In the genomic region with DNA sequence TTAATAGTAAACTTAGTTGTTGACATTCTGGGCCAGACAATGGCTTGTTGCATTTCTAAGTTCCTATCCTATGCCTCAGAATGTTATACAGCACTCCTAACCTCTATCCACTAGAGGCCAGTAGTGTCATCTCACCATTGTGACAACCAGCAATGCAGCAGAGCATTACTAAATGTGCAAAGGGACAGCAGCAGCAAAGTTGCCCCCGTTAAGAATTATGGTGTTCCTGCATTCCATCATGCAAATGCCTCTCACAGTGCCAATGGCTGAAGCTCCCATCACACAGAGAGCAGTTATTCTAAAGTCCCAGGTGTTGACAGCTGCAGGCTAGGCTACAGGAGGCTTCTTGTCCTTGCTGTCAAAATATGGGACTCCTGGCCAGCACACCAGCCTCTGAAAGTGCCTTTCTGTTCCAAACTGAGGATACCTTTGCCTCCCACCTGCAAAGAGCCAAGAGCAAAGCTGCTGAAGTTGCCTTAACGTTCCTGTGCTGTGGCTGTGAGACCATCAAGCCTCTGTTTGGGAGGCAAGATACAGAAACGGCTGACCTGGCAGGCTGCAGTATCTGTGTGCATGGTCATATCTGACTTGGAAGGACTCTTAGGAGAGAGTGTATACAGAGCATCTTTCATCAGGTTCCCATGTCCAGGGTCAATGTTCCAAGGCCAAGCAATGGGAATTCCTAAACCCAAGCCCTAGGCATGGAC, we compare ENCODE assay signal across 8 mouse cellular contexts.
A peak's percentile ranks its signal among the peaks of the same experiment; 100 is the strongest.
DNase-seq lines count a peak whose midpoint lies in the region; ATAC-seq and TF ChIP-seq lines count a peak whose summit lies in the region.

No protein-coding gene starts in this region.

- no peak for TF ChIP-seq POLR2A in kidney, adult 2 months (IDR thresholded peaks at IDR 0.05; ENCODE audit: low read depth, low read length)

- H3K36me3 ChIP-seq in kidney, adult 2 months (ENCODE audit: control insufficient read depth, insufficient read depth, low read length), result no peaks in the 10 kb centered on the region
- no peaks in the 10 kb centered on the region for H3K36me3 ChIP-seq in kidney, embryonic 15.5 days
- H3K36me3 ChIP-seq in embryonic facial prominence, embryonic 11.5 days (replicated peaks; ENCODE audit: control insufficient read depth, insufficient read depth, low read depth, low read length), result no peaks in the 10 kb centered on the region
- H3K36me3 ChIP-seq in hindbrain, embryonic 15.5 days, result no peaks in the 10 kb centered on the region
- H3K36me3 ChIP-seq in neural tube, embryonic 14.5 days (ENCODE audit: control insufficient read depth, insufficient read depth, low read length), result no peaks in the 10 kb centered on the region

- H3K9me3 ChIP-seq in kidney, embryonic 15.5 days (replicated peaks), result no peaks in the 10 kb centered on the region
- H3K9me3 ChIP-seq in embryonic facial prominence, embryonic 11.5 days (replicated peaks; ENCODE audit: control insufficient read depth, low read length), result no peaks in the 10 kb centered on the region
- H3K9me3 ChIP-seq in hindbrain, embryonic 15.5 days, result no peaks in the 10 kb centered on the region
- no peaks in the 10 kb centered on the region for H3K9me3 ChIP-seq in neural tube, embryonic 14.5 days (ENCODE audit: control insufficient read depth, low read length)

- H3K4me1 ChIP-seq in kidney, adult 2 months (ENCODE audit: control insufficient read depth, insufficient read depth, low read length), result no peaks in the 10 kb centered on the region
- peaks cover 38% of the 10 kb centered on the region for H3K4me1 ChIP-seq in kidney, embryonic 15.5 days
- H3K4me1 ChIP-seq in embryonic facial prominence, embryonic 11.5 days (ENCODE audit: control insufficient read depth, insufficient read depth, low read length), result peaks cover 4% of the 10 kb centered on the region; the same call in 1 of the 2 replicates
- H3K4me1 ChIP-seq in hindbrain, embryonic 15.5 days (replicated peaks), result peaks cover 21% of the 10 kb centered on the region
- H3K4me1 ChIP-seq in neural tube, embryonic 14.5 days (ENCODE audit: control insufficient read depth, insufficient read depth, low read length), result peaks cover 7% of the 10 kb centered on the region; the same call in 1 of the 2 replicates

- WGBS in kidney, adult 2 months, result 39% methylated on average over 3 of the region's 3 CpGs
- 33% methylated on average over 3 of the region's 3 CpGs for WGBS in kidney, embryonic 15.5 days
- WGBS in embryonic facial prominence, embryonic 11.5 days, result 42% methylated on average over 3 of the region's 3 CpGs
- WGBS in hindbrain, embryonic 15.5 days, result 41% methylated on average over 3 of the region's 3 CpGs
- 35% methylated on average over 3 of the region's 3 CpGs for WGBS in neural tube, embryonic 14.5 days

- TF ChIP-seq CTCF in kidney, adult 2 months (conservative IDR thresholded peaks at IDR 0.05; ENCODE audit: insufficient read depth, insufficient read length, low read depth, low read length), result 0 out of 2 replicates have a peak, but pooled peaks have one; percentile 12

- no peak overlapping the region for H3K9ac ChIP-seq in kidney, embryonic 15.5 days
- H3K9ac ChIP-seq in embryonic facial prominence, embryonic 11.5 days (replicated peaks; ENCODE audit: low read length), result no peak overlapping the region
- H3K9ac ChIP-seq in hindbrain, embryonic 15.5 days, result no peak overlapping the region
- H3K9ac ChIP-seq in neural tube, embryonic 14.5 days (replicated peaks; ENCODE audit: low read depth, low read length), result no peak overlapping the region

- H3K4me3 ChIP-seq in kidney, adult 2 months (ENCODE audit: insufficient read depth, low read depth, low read length), result no peak overlapping the region
- no peak overlapping the region for H3K4me3 ChIP-seq in kidney, embryonic 15.5 days (replicated peaks)
- H3K4me3 ChIP-seq in embryonic facial prominence, embryonic 11.5 days (ENCODE audit: low read depth, low read length), result no peak overlapping the region
- no peak overlapping the region for H3K4me3 ChIP-seq in hindbrain, embryonic 15.5 days
- no peak overlapping the region for H3K4me3 ChIP-seq in neural tube, embryonic 14.5 days (ENCODE audit: low read depth, low read length)

- no peak overlapping the region for H3K4me2 ChIP-seq in kidney, embryonic 15.5 days
- H3K4me2 ChIP-seq in embryonic facial prominence, embryonic 11.5 days (ENCODE audit: low read depth, low read length), result no peak overlapping the region
- H3K4me2 ChIP-seq in hindbrain, embryonic 15.5 days, result no peak overlapping the region
- no peak overlapping the region for H3K4me2 ChIP-seq in neural tube, embryonic 14.5 days (ENCODE audit: low read depth, low read length)

- no peak for ATAC-seq in kidney, embryonic 15.5 days (replicated peaks; ENCODE audit: low FRiP score)
- ATAC-seq in embryonic facial prominence, embryonic 11.5 days (replicated peaks; ENCODE audit: insufficient number of reproducible peaks, low FRiP score, low TSS enrichment, low read depth), result no peak
- ATAC-seq in hindbrain, embryonic 15.5 days (ENCODE audit: low FRiP score, low read depth), result peak; percentile 46; the same call in 1 of the 2 replicates
- ATAC-seq in neural tube, embryonic 14.5 days (ENCODE audit: low read depth), result 0 out of 2 replicates have a peak, but pooled peaks have one; percentile 38

- no peak overlapping the region for H3K27ac ChIP-seq in kidney, adult 2 months (ENCODE audit: insufficient read depth, low read depth, low read length)
- H3K27ac ChIP-seq in kidney, embryonic 15.5 days, result no peak overlapping the region
- H3K27ac ChIP-seq in embryonic facial prominence, embryonic 11.5 days (replicated peaks; ENCODE audit: low read depth, low read length), result no peak overlapping the region
- peak overlapping the region; percentile 55 for H3K27ac ChIP-seq in hindbrain, embryonic 15.5 days (replicated peaks)
- peak overlapping the region; percentile 39 for H3K27ac ChIP-seq in neural tube, embryonic 14.5 days (ENCODE audit: low read depth, low read length)

- DNase-seq in kidney, adult 2 months, result peak; percentile 20
- DNase-seq in ZHBTc4 (ENCODE audit: low read depth, low spot score), result peak; percentile 13
- DNase-seq in embryonic facial prominence, embryonic 11.5 days (ENCODE audit: low spot score), result peak; percentile 45
- DNase-seq in right cerebral cortex, postnatal 36 days (ENCODE audit: low spot score in 2 of 2), result no peak
- no peak for DNase-seq in layer of hippocampus, postnatal 10 days (ENCODE audit: low spot score in 2 of 2)

- H3K27me3 ChIP-seq in kidney, adult 2 months (replicated peaks; ENCODE audit: control insufficient read depth, insufficient read depth, low read length), result no peaks in the 10 kb centered on the region
- no peaks in the 10 kb centered on the region for H3K27me3 ChIP-seq in kidney, embryonic 15.5 days
- no peaks in the 10 kb centered on the region for H3K27me3 ChIP-seq in embryonic facial prominence, embryonic 11.5 days (ENCODE audit: control insufficient read depth, insufficient read depth, low read length)
- no peaks in the 10 kb centered on the region for H3K27me3 ChIP-seq in hindbrain, embryonic 15.5 days
- no peaks in the 10 kb centered on the region for H3K27me3 ChIP-seq in neural tube, embryonic 14.5 days (ENCODE audit: control insufficient read depth, insufficient read depth, low read length)

Comparison
In these comparisons a context has a peak if more than half of its experiments do, and no peak if none do; other contexts are left out.
1. DNase-seq: peak in kidney, adult 2 months (single experiment), ZHBTc4 (single experiment) and embryonic facial prominence, embryonic 11.5 days (single experiment); none in right cerebral cortex, postnatal 36 days (0 of 2) and layer of hippocampus, postnatal 10 days (0 of 2).
2. H3K27ac ChIP-seq: peak in hindbrain, embryonic 15.5 days (single experiment) and neural tube, embryonic 14.5 days (single experiment); none in kidney, adult 2 months (single experiment), kidney, embryonic 15.5 days (single experiment) and embryonic facial prominence, embryonic 11.5 days (single experiment).
3. ATAC-seq: peak in hindbrain, embryonic 15.5 days (single experiment) and neural tube, embryonic 14.5 days (single experiment); none in kidney, embryonic 15.5 days (single experiment) and embryonic facial prominence, embryonic 11.5 days (single experiment).